Mouse (Mus musculus) megakaryocyte, embryonic 14.5 days (primary cell): ENCODE measurements around the gene Sec24b. TPM values are rescaled to one million over a fixed set of nuclear protein-coding genes. Genes with fewer than 3 reads are reported as not detected.

ENCODE experiments used
- H3K27me3 ChIP-seq: replicated peaks from 2 replicates; pipeline ENCODE3; 2012; ENCODE audit warnings: inconsistent platforms
- H3K36me3 ChIP-seq: replicated peaks from 2 replicates; pipeline ENCODE3; 2012; ENCODE audit warnings: low read length, inconsistent platforms, mixed read lengths
- H3K4me1 ChIP-seq: 2 replicates; pipeline ENCODE4 v1.6.1; 2012; ENCODE audit warnings: inconsistent platforms
- H3K4me3 ChIP-seq: replicated peaks from 2 replicates; pipeline ENCODE3; 2012; ENCODE audit warnings: moderate library complexity, mild to moderate bottlenecking, inconsistent platforms
- H3K9me3 ChIP-seq: 2 replicates; pipeline ENCODE4 v1.6.1; 2012; ENCODE audit warnings: inconsistent platforms
- FLI1 ChIP-seq: IDR thresholded peaks from 2 replicates; pipeline ENCODE4 v1.6.1; 2012; ENCODE audit warnings: low read length, inconsistent platforms, mixed read lengths
- GATA1 ChIP-seq: IDR thresholded peaks from 3 replicates; pipeline ENCODE4 v1.6.1; 2012; ENCODE audit warnings: mixed read lengths, low read length, inconsistent platforms, borderline replicate concordance
- polyA plus RNA-seq: library from polyadenylated mRNA; stranded (reverse); fragments of >175 nt; gene quantifications from 2 replicates; pipeline ENCODE4 v1.2.3, GENCODE M21; 2012; ENCODE audit warnings: low replicate concordance; ENCODE audit not compliant: insufficient read depth

The Sec24b gene
- polyA plus RNA-seq, 1 experiment, result 52.7 TPM

DNA sequence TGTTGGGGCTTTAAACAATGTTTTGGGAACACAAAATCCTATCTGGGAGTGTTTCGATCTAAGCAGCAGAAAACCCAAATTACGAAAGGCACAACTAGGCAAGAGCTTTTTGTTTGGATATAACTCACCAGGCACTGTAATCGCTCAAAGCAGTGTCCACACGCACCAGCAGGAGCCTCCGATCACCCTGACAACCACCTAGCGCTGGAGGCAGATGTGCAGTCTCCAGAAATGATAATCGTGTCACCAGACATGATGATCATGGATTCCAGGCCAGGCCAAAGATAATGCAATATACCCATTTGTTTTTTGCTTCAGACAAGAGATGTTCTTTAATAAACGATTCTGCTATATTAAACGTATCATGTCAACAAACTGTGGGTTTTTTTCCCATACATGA lies 93.5 kb downstream of the Sec24b start:
- Histone ChIP-seq H3K9me3 (peaks cover 5% of the 10 kb centered on the region), H3K36me3 (no peaks in the 10 kb centered on the region), H3K4me1 (peaks cover 17% of the 10 kb centered on the region), H3K4me3 (no peak overlapping the region), H3K27me3 (peaks cover 36% of the 10 kb centered on the region)
- TF ChIP-seq FLI1, result no peak
- TF ChIP-seq GATA1, result no peak

DNA sequence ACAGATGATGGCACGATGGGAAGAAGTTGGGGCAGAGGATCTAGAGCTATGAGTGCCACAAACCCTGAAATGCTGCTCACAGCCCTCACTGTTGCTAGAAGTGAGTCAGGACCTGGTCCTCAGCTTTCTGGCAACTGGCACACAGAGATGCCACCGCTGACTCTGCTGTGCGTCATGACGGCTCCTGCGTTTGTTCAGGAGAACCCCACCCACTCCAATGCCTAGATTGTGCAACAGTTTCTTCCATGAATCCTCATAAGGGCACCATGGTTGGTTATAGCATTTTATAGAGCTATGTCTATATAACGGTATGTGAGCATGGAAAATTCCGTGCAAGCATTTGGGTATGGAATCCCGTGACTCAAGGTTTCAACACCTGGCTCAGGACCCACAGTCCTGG lies 96.7 kb downstream of the Sec24b start:
- no peaks in the 10 kb centered on the region for H3K9me3 ChIP-seq
- peaks cover 26% of the 10 kb centered on the region for H3K27me3 ChIP-seq
- peaks cover 8% of the 10 kb centered on the region for H3K4me1 ChIP-seq
- TF ChIP-seq GATA1, result no peak
- TF ChIP-seq FLI1, result no peak
- no peak overlapping the region for H3K4me3 ChIP-seq
- H3K36me3 ChIP-seq, result no peaks in the 10 kb centered on the region

DNA sequence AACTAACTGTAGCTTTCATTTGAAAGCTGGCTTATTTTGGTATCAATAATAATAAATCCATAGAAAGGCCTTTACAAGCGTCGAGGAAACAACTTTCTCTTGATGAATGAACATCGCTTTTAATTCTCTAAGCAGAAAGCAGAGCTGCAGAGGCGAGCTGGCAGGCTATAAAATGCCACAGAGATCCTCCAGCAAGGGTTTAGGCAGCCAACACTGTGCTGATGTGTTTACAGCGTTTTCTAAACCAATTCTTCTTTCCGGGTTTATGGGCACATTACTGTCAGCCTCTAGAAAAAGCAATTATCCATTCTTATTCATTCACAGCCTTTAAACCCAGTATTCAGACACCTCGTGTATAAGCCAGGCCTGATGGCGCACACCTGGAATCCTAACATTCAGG lies 98.8 kb downstream of the Sec24b start:
- H3K4me1 ChIP-seq, result no peaks in the 10 kb centered on the region
- peaks cover 10% of the 10 kb centered on the region for H3K27me3 ChIP-seq
- no peak overlapping the region for H3K4me3 ChIP-seq
- no peaks in the 10 kb centered on the region for H3K36me3 ChIP-seq
- peaks cover 5% of the 10 kb centered on the region; the same call in 1 of the 2 replicates for H3K9me3 ChIP-seq
- TF ChIP-seq FLI1 (no peak), GATA1 (no peak)

DNA sequence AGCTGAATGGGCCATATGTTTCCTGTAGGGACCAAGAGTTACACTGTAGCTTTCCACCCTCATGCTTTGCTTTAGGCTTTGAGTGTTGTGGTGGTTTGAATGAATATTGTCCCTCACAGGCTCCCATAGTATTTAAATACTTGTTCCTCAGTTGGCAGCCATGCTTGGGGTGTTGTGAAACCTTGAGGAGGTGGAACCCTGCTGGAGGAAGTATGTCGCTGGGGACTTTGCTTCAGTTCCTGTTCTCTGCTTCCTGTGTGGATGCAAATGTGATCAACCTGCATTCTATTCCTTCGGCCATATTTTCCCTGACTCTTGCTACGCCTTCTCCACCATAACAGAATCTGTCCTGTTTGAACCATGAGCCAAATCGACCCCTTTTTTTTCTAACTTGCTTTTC lies 108.1 kb downstream of the Sec24b start:
- peaks cover under 1% of the 10 kb centered on the region for H3K27me3 ChIP-seq
- H3K4me1 ChIP-seq, result no peaks in the 10 kb centered on the region
- no peak for TF ChIP-seq FLI1
- no peak for TF ChIP-seq GATA1
- H3K9me3 ChIP-seq, result peaks cover 41% of the 10 kb centered on the region
- no peak overlapping the region for H3K4me3 ChIP-seq
- H3K36me3 ChIP-seq, result no peaks in the 10 kb centered on the region

DNA sequence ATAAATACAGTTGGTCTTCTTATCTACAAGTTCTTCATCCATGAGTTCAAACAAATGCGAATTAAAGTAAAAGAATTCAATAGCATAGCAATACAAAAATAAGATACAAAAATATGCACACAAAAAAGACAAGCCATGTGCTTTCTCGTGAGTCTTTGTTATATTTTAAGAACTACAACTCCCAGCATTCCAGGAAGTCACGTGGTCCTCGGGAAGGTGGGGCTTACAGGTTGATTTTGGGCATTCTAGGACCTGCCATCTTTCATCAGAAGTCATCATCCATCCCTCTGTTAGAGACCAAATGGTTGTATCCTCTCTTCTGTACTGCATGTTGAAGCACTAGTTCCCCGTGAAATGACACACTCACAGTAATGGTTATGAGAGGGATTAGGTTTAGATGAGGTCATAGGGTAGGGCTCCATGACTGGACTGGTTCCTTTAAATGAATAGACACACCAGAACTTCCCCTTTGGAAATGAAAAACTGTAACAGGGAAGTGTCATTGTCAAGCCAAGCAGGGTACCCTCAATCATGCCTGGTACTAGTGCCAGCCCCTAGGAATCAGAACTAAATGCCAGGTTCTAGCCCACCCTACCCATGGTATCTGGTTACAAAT lies 112.1 kb downstream of the Sec24b start:
- Histone ChIP-seq H3K9me3 (peaks cover 15% of the 10 kb centered on the region), H3K27me3 (peaks cover 15% of the 10 kb centered on the region), H3K36me3 (no peaks in the 10 kb centered on the region), H3K4me1 (peaks cover 7% of the 10 kb centered on the region), H3K4me3 (no peak overlapping the region)
- TF ChIP-seq FLI1 (no peak), GATA1 (no peak)

DNA sequence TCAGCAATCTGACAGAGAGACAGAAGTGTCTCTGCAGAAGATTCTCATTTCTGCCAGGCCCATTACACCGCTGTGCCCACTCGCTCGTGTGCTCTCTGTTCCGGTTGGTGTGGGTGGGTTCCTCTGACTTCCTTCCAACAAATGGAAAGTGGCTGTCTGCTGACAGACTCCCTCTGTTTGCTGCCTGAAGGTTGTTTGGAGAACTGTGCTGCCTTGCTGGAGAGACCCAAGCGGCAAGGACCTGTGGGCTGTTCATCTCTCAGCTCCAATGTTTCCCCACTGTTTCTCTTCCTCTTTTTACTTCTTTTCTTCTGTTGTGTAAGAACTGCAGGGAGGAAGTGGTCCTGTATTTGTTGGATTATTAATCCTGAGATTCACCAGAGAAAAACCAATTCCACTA lies 113.0 kb downstream of the Sec24b start:
- H3K4me3 ChIP-seq, result no peak overlapping the region
- TF ChIP-seq GATA1, result no peak
- no peak for TF ChIP-seq FLI1

DNA sequence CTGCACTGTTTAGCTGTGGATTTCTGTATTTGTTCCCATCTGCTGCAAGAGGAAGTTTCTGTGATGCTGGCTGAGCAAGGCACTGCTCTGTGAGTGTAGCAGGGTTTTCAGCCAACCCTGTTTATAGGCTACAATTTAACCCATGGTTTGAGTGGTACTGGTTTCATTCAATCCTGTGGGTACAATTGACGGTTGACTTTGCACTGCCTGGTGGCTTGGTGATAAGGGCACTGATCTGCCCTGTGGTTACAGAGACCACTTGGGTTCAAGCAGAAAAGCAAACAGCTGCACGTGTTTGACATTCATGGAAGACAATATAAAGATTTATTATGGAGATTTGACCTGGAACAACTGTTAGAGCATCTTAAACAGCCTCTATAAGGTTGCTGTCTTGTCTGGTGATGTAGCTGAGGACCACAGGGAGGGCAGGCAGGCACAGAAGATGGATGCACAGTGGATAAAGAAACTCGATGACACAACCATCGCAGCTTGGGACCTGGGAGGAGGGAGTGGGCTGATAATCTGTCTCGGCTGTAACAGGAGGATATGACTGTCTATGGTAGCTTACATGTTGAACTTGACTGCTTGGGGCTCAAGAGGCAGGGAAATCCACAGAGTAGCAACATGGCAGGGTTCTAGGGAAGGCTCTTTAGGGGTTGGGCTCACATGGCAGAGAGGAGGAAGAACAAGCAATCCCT lies 115.0 kb downstream of the Sec24b start:
- TF ChIP-seq FLI1 (no peak), GATA1 (no peak)
- Histone ChIP-seq H3K4me3 (no peak overlapping the region), H3K27me3 (peaks cover 17% of the 10 kb centered on the region)

More for the DNA sequence above, 113.0 kb downstream of the Sec24b start:
- H3K9me3 ChIP-seq, result peaks cover 7% of the 10 kb centered on the region
- H3K36me3 ChIP-seq, result no peaks in the 10 kb centered on the region
- peaks cover 16% of the 10 kb centered on the region for H3K27me3 ChIP-seq
- H3K4me1 ChIP-seq, result peaks cover 7% of the 10 kb centered on the region

DNA sequence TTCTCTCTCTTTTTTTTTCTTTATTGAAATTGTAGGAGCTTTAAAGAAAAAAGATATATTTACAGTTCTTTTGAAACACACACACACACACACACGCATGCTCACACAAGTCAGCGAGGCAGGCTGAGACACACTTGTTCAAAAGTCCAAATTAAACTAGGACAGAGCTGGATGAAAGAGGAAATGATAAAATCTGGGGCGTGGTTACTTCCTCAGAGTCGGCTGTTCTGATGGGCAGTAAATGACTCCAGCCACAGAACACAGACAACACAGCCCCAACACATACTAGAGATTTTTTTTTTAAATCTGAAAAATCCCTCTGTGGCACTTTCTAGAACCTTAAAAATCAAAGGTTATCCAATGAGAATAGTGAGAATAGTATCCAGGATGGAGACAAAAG lies 117.5 kb downstream of the Sec24b start:
- Histone ChIP-seq H3K9me3 (peaks cover 6% of the 10 kb centered on the region), H3K4me1 (peaks cover 7% of the 10 kb centered on the region), H3K4me3 (no peak overlapping the region), H3K36me3 (no peaks in the 10 kb centered on the region), H3K27me3 (peaks cover 20% of the 10 kb centered on the region)
- no peak for TF ChIP-seq FLI1
- no peak for TF ChIP-seq GATA1

More for the DNA sequence above, 115.0 kb downstream of the Sec24b start:
- no peaks in the 10 kb centered on the region for H3K36me3 ChIP-seq
- H3K4me1 ChIP-seq, result peaks cover 7% of the 10 kb centered on the region
- peaks cover 6% of the 10 kb centered on the region for H3K9me3 ChIP-seq

DNA sequence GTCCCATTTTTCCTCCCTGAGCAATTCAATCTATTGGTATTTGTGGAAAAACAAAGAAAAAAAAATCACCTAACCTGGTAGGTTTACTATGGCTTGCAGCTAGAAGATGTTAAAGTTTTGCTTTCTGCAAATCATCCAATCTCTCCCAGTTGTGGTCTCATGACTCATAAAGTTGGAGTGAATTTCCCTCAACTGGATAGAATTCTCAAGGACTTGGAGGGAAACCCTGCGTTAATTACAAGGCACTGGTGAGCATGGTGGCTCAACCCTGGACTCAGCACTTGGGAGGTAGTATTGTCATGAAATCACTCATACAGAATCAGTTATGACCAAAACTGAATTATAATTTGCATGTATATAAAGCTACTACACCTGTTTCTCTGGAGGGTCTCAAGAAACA lies 120.1 kb downstream of the Sec24b start:
- Histone ChIP-seq H3K4me3 (no peak overlapping the region), H3K4me1 (peaks cover 3% of the 10 kb centered on the region; the same call in 1 of the 2 replicates), H3K36me3 (no peaks in the 10 kb centered on the region), H3K27me3 (peaks cover 8% of the 10 kb centered on the region), H3K9me3 (peaks cover 6% of the 10 kb centered on the region)
- no peak for TF ChIP-seq GATA1
- no peak for TF ChIP-seq FLI1

DNA sequence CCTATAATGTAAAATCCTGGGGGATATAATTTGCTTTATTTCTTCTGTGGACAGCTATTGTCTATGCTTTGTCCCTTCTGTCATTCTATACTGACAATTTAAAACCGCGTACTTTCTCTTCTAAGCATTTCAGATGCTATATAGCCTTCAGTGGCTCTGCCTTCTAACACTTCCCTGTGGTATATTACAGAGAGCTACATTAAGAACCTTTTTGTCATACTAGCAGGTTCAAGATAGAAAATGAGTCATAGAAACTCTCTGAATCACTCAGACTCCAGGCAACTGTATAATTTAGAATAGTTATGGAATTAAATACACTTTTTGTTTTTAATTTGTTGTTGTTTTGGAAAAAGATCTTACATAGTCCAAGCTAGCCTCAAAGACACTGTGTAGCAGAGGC lies 120.6 kb downstream of the Sec24b start:
- Histone ChIP-seq H3K27me3 (peaks cover 5% of the 10 kb centered on the region), H3K9me3 (peaks cover 6% of the 10 kb centered on the region), H3K36me3 (no peaks in the 10 kb centered on the region), H3K4me1 (no peaks in the 10 kb centered on the region), H3K4me3 (no peak overlapping the region)
- TF ChIP-seq FLI1 (no peak), GATA1 (no peak)

DNA sequence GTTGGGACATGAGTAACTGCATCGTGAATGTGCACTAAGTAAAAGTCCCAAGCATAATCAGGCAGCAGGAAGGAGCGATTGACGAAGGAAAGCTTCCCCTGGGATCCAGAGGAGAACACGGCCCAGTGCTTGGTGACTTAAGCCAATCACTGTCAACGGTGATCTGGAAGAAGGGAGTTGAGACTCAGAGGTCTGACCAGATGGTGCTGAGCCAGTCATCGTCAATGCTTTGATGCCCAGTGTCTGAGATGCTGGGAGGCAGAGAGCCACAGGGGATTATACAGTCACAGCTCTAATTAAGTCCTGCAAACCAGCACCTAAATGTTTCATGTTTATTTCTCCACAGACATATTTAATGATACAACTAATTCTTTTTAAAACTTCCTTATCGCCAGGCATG lies 122.3 kb downstream of the Sec24b start:
- Histone ChIP-seq H3K36me3 (no peaks in the 10 kb centered on the region), H3K4me3 (no peak overlapping the region), H3K4me1 (no peaks in the 10 kb centered on the region), H3K9me3 (peaks cover 6% of the 10 kb centered on the region), H3K27me3 (peaks cover 4% of the 10 kb centered on the region)
- TF ChIP-seq FLI1 (no peak), GATA1 (no peak)
